Mouse (Mus musculus) left cerebral cortex, postnatal 10 days (tissue): ENCODE measurements around the gene Repin1. TPM values are rescaled to one million over a fixed set of nuclear protein-coding genes. Genes with fewer than 3 reads are reported as not detected.
"Not testable (repeated sequence)": the region's sequence is repeated elsewhere in the genome, so short reads cannot be mapped to it uniquely, and the experiment has no call there.

Source experiments
- DNase-seq, 2 experiments: peaks; one replicate each; pipeline ENCODE4 v3.0.0; 2021 to 2022; ENCODE audit warnings: low spot score in 2 of 2, mixed read lengths in 1 of 2; ENCODE audit errors: extremely low spot score in 1 of 2
- intact Hi-C: fragments of 180-260 bp; cut with DNase I; formaldehyde crosslinking; loops from one replicate; pipeline ENCODE4 v1.15.1; 2025
- total RNA-seq, 2 experiments: library from RNA; stranded (reverse); gene quantifications; 2 replicates each; pipeline ENCODE4 v1.2.3; 2021

Gene Repin1
- total RNA-seq, 2 experiments from 2014 or later = 28.0 to 29.5 TPM

GRCm38 (mm10) chr6:48610657-48611056 lies 17.0 kb downstream of the Repin1 start:
- no peak for DNase-seq
- intact Hi-C loops = no loop called here

- no peak for DNase-seq
- intact Hi-C loops = no loop called here
Observed at GRCm38 (mm10) chr6:48613464-48613863, 19.8 kb downstream of the Repin1 start.

- intact Hi-C loops = no loop called here
- DNase-seq = no peak
Observed at GRCm38 (mm10) chr6:48614756-48615155, 21.1 kb downstream of the Repin1 start.

GRCm38 (mm10) chr6:48620031-48620430 lies 26.3 kb downstream of the Repin1 start:
- intact Hi-C loops = no loop called here
- DNase-seq = peak in 1 of 2 experiments; percentile 22

- DNase-seq, intact Hi-C loops: not testable (repeated sequence)
Observed at GRCm38 (mm10) chr6:48622186-48622843, 28.6 kb downstream of the Repin1 start.

GRCm38 (mm10) chr6:48623460-48623859 lies 29.8 kb downstream of the Repin1 start:
- intact Hi-C loops = no loop called here

GRCm38 (mm10) chr6:48626464-48626863 lies 32.8 kb downstream of the Repin1 start, which contains the start of gene AI854703:
Gene AI854703, plus strand, starts transcription at chr6:48626764.
- intact Hi-C loops = no loop called here
- DNase-seq = no peak

More at GRCm38 (mm10) chr6:48623460-48623859, 29.8 kb downstream of the Repin1 start:
- DNase-seq = no peak

- intact Hi-C loops = no loop called here
Observed at GRCm38 (mm10) chr6:48626984-48627383, 33.3 kb downstream of the Repin1 start.

GRCm38 (mm10) chr6:48627511-48627924 lies 33.8 kb downstream of the Repin1 start:
- no peak for DNase-seq
- intact Hi-C loops = no loop called here

More at GRCm38 (mm10) chr6:48626984-48627383, 33.3 kb downstream of the Repin1 start:
- peak; percentile 51 to 72 for DNase-seq

- no peak for DNase-seq
- intact Hi-C loops = no loop called here
Observed at GRCm38 (mm10) chr6:48628377-48628776, 34.7 kb downstream of the Repin1 start.

GRCm38 (mm10) chr6:48628808-48629660 lies 35.4 kb downstream of the Repin1 start:
- DNase-seq = peak; percentile 41 to 68
- intact Hi-C loops = no loop called here

GRCm38 (mm10) chr6:48629661-48630034 lies 36.0 kb downstream of the Repin1 start:
- no peak for DNase-seq
- intact Hi-C loops = loop anchor here (5.0 kb wide), 2 partner anchors 37 to 87 kb away; partner anchors contain the start of genes Gm44965 and Repin1

GRCm38 (mm10) chr6:48630831-48631230 lies 37.1 kb downstream of the Repin1 start:
- no peak for DNase-seq
- intact Hi-C loops = loop anchor here (5.0 kb wide), 2 partner anchors 39 to 89 kb away; partner anchors contain the start of genes Gm44965 and Repin1

GRCm38 (mm10) chr6:48635105-48635504 lies 41.4 kb downstream of the Repin1 start:
- no peak for DNase-seq
- intact Hi-C loops = loop anchor here (5.0 kb wide), 1 partner anchor 458 kb away; no protein-coding TSS in a partner anchor

- no peak for DNase-seq
- intact Hi-C loops = loop anchor here (5.0 kb wide), 1 partner anchor 459 kb away; no protein-coding TSS in a partner anchor
Observed at GRCm38 (mm10) chr6:48636515-48636914, 42.8 kb downstream of the Repin1 start.

GRCm38 (mm10) chr6:48637811-48638500 lies 44.3 kb downstream of the Repin1 start:
- intact Hi-C loops = loop anchor here (5.0 kb wide), 1 partner anchor 461 kb away; no protein-coding TSS in a partner anchor

GRCm38 (mm10) chr6:48638553-48638952 lies 44.9 kb downstream of the Repin1 start:
- intact Hi-C loops = loop anchor here (5.0 kb wide), 1 partner anchor 461 kb away; no protein-coding TSS in a partner anchor
- DNase-seq = no peak

More at GRCm38 (mm10) chr6:48637811-48638500, 44.3 kb downstream of the Repin1 start:
- DNase-seq = no peak

- intact Hi-C loops = no loop called here
- no peak for DNase-seq
Observed at GRCm38 (mm10) chr6:48641391-48641790, 47.7 kb downstream of the Repin1 start.
